Mouse (Mus musculus): ENCODE measurements around the gene Srp54b. TPM values are rescaled to one million over a fixed set of nuclear protein-coding genes. Genes with fewer than 3 reads are reported as not detected.
"Not testable (repeated sequence)": the region's sequence is repeated elsewhere in the genome, so short reads cannot be mapped to it uniquely, and the experiment has no call there.

Gene Srp54b
- 100 to 1,000 TPM in 1 of 4 experiments, 10 to 100 TPM in 3; 28.1 to 201 (median 55.3) TPM for total RNA-seq (2022)

GRCm38 (mm10) chr12:55154559-55155448 is at the start of gene Srp54b:
Gene Srp54b, plus strand, starts transcription at chr12:55155104.
- not testable (repeated sequence) for DNase-seq

GRCm38 (mm10) chr12:55112616-55113015 is 42.3 kb upstream of the Srp54b start:
- DNase-seq, result not testable (repeated sequence)

- not testable (repeated sequence) for DNase-seq
These were observed 30.7 kb upstream of the Srp54b start, which contains the start of gene Fam177a for GRCm38 (mm10) chr12:55124242-55124641. Gene Fam177a, plus strand, starts transcription at chr12:55124469.

- not testable (repeated sequence) for DNase-seq
These were observed 30.2 kb upstream of the Srp54b start for GRCm38 (mm10) chr12:55124731-55125130.

GRCm38 (mm10) chr12:55135540-55135939 is 19.4 kb upstream of the Srp54b start:
- DNase-seq, result not testable (repeated sequence)

GRCm38 (mm10) chr12:55137859-55138258 is 17.0 kb upstream of the Srp54b start:
- not testable (repeated sequence) for DNase-seq

- not testable (repeated sequence) for DNase-seq
These were observed 512 bp downstream of the Srp54b start for GRCm38 (mm10) chr12:55155449-55155783.

GRCm38 (mm10) chr12:55167034-55167557 is 12.2 kb downstream of the Srp54b start:
- DNase-seq, result not testable (repeated sequence)

GRCm38 (mm10) chr12:55187686-55188085 is 32.8 kb downstream of the Srp54b start:
- DNase-seq, result not testable (repeated sequence)

- not testable (repeated sequence) for DNase-seq
These were observed 34.2 kb downstream of the Srp54b start for GRCm38 (mm10) chr12:55189127-55189526.

GRCm38 (mm10) chr12:55199306-55199705 is 44.4 kb downstream of the Srp54b start, which contains the start of gene 1700047I17Rik2:
Gene 1700047I17Rik2, plus strand, starts transcription at chr12:55199592.
- not testable (repeated sequence) for DNase-seq

GRCm38 (mm10) chr12:55199799-55200198 is 44.9 kb downstream of the Srp54b start:
- not testable (repeated sequence) for DNase-seq

GRCm38 (mm10) chr12:55212944-55213343 is 58.0 kb downstream of the Srp54b start:
- not testable (repeated sequence) for DNase-seq

GRCm38 (mm10) chr12:55229626-55230519 is 75.0 kb downstream of the Srp54b start, which contains the start of gene Srp54c:
Gene Srp54c, plus strand, starts transcription at chr12:55230168.
- DNase-seq, result not testable (repeated sequence)

- not testable (repeated sequence) for DNase-seq
These were observed 75.6 kb downstream of the Srp54b start for GRCm38 (mm10) chr12:55230520-55230861.

Other genes starting within 250 kb of the Srp54b start
- gene Gm20403, start 168.6 kb upstream of the Srp54b start, total RNA-seq (2022), result not detected
- 10 to 100 TPM; 10.4 to 17.8 (median 14.6) TPM for gene Baz1a, start 140.8 kb upstream of the Srp54b start, total RNA-seq (2022)
- gene 2700097O09Rik, start 75.0 kb upstream of the Srp54b start, total RNA-seq (2022), result 10 to 100 TPM; 10.2 to 18.1 (median 12.7) TPM
- 100 to 1,000 TPM; 101 to 209 (median 142) TPM for gene Srp54a, start 74.8 kb upstream of the Srp54b start, total RNA-seq (2022)
- gene Fam177a, start 30.6 kb upstream of the Srp54b start, total RNA-seq (2022), result 10 to 100 TPM in 2 of 4 experiments, 1 to 10 TPM in 2; 3.4 to 14.5 (median 10.8) TPM
- 1 to 10 TPM in 2 of 4 experiments, under 1 TPM in 1, not detected in 1; 0.56 to 7.5 (median 3.8) TPM for gene 1700047I17Rik2, start 44.5 kb downstream of the Srp54b start, total RNA-seq (2022)
- 10 to 100 TPM; 36.2 to 72.7 (median 50.0) TPM for gene Srp54c, start 75.1 kb downstream of the Srp54b start, total RNA-seq (2022)
- 10 to 100 TPM; 17.7 to 25.8 (median 22.2) TPM for gene 1110008L16Rik, start 144.5 kb downstream of the Srp54b start, total RNA-seq (2022)
- gene Ppp2r3c, start 147.9 kb downstream of the Srp54b start, total RNA-seq (2022), result 10 to 100 TPM in 3 of 4 experiments, 1 to 10 TPM in 1; 8.6 to 15.4 (median 12.0) TPM
- gene Psma6, start 229.1 kb downstream of the Srp54b start, total RNA-seq (2022), result 100 to 1,000 TPM; 196 to 232 (median 214) TPM